Mouse (Mus musculus) ES-CJ7 (cell line): ENCODE results near the gene Muc13.
A peak's percentile ranks its signal among the peaks of the same experiment; 100 is the strongest.

ENCODE experiments used
- DNase-seq: peaks from one replicate; pipeline ENCODE4 v3.0.0; 2011; ENCODE audit warnings: low read depth, low spot score

Gene Muc13

DNA sequence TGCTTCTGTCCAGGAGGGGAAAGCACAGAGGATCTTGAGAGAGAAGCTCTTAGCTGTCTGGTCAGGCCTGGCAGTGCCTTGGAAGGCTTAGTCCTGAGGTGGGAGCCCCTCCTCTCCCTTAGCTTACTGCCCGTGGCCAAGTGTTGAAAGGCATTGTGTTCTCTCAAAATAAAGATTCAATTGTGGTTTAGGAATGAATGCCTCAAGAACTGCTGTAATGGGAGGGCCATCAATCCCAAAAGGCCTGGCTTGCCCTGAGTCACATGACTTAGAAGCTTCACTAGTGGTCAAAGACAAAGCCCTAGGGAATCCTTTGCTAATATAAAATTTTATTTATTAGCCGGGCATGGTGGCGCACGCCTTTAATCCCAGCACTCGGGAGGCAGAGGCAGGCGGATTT lies 30.8 kb downstream of the Muc13 start:
- DNase-seq: no peak

GRCm38 (mm10) chr16:33828496-33828895 lies 34.7 kb downstream of the Muc13 start:
- no peak for DNase-seq

GRCm38 (mm10) chr16:33829301-33829831 lies 35.5 kb downstream of the Muc13 start, which contains the start of gene Itgb5:
TSS of gene Itgb5 (plus strand) at chr16:33829665.
- DNase-seq: peak; percentile 47

GRCm38 (mm10) chr16:33829842-33830511 lies 36.1 kb downstream of the Muc13 start:
- DNase-seq: peak; percentile 45

DNA sequence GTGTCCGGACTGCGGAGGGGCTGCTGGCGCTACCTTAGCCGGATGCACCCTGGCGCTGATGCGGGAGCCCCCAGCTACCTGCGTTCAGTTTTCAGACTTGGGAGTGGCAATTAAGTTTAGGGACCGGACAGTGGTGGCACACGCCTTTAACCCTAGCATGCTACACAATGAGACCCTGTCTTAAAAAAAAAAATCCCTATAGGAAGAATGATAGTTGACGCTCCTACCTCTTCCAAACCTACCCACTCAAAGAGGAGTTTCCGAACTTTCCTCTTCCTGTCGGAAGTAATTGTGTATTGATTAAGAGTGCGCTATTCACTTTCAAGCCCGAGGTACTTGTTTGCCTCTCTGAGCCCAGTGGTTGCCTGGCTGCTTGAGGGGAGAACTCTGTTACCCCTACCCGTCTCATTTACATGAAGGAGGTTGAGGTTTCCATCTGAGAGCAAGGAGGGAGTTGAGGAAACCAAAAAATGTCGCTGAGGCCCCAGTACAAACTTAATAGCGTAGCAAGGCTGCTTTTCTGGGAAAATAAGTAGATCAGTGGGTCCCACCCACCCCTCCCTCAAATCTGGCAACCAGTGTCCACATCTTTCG lies 36.8 kb downstream of the Muc13 start:
- DNase-seq: peak; percentile 61

DNA sequence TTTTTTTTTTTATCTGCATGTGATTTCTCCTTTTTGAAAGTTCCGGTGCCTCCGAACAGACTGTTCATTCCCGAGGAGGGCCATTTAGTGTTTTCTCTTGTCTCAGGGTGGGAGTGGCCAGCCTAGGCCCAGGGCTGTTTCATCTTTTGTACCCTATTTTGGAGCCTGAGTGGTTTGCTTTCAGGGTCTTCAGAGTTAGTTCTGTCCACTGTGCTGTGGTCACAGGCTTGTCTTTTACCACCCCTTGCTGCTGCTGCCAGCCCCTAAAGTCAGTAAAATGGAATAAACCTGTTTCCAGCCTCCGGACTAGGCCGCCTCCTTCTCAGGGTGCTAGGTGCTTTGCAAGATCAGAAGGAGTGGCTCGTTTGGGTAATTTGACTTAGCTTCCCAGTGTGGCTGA lies 38.2 kb downstream of the Muc13 start:
- no peak for DNase-seq

DNA sequence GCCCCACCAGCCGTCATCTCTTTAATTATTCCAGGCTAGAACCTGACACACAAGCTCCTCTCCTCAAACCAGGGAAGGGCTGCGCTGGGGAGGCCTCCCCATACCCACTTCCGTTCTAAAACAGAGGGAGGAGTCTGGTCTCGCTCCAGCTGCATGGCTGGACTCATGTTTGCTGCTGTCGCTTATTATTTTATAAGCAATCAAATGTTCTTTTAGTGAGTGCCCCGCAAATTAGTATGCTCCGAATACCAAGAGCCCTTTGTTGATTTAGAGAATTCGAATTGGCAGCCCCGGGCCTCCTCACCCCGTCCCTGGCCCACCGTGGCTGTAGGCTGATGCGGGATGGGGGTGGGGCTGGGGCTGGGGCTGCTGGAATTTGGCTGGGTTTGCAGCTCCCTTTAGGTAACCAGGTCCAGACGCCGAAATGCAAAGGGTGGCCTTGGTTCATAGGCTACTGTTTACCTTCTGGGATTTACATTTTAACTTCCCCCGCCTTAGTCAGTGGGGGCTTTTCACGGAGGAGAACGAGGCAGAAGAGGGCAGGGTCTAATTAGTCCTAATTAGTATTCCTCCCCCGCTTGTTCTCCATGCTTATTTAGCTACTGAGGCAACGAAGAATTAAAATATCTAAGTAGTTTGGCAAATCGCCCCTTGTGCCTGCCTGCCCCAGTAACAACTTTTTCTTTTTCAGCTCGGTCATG lies 39.0 kb downstream of the Muc13 start:
- peak; percentile 52 for DNase-seq

DNA sequence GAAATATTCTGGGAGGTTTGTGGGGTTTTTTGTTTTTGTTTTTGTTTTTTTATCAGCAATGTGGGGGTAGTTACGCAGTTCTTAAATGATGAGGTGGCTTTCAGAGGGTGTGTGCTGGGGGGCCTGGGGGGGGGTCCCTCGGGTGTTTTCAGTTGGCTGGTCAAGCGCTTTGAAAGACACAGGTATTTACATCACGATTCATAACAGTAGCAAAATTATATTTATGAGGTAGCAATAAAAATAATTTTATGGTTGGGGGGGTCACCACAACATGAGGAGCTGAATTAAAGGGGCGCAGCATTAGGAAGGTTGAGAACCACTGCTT lies 39.6 kb downstream of the Muc13 start:
- no peak for DNase-seq

DNA sequence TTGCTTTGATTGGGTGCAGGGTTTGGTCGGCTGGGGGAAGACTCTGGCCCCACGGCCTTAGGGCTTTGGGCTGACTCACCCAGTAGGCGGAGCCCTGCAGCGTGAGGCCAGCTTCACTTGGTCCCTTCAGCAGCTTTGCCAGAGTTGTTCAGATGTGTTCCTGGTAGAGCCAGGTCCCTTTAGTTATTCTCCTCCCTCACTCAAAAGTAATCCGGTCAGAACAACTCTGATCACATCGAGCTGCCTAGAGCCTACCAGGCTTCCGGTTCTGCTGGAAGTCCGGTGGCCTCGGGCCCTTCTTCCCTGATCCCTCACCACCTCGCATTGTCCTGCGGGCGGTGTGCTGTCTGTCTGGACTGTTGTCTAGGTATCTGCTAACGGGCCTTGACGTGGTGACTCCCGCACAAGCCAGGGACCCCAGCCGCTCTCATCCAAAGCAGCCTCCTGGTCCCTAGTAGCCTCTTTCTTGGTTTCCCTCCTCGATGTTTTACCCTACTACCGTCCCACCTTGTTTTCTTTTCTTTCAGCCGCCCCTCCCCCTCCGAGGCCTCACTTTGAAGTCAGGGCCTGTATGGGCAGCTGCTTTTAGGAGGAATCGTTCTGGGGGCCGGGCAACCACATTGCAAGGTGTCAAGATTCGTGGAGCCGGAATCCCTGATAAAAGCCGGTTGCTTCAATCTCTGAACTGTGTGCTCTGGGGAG lies 40.1 kb downstream of the Muc13 start:
- DNase-seq: peak; percentile 66

GRCm38 (mm10) chr16:33836676-33837075 lies 42.8 kb downstream of the Muc13 start:
- DNase-seq: no peak

DNA sequence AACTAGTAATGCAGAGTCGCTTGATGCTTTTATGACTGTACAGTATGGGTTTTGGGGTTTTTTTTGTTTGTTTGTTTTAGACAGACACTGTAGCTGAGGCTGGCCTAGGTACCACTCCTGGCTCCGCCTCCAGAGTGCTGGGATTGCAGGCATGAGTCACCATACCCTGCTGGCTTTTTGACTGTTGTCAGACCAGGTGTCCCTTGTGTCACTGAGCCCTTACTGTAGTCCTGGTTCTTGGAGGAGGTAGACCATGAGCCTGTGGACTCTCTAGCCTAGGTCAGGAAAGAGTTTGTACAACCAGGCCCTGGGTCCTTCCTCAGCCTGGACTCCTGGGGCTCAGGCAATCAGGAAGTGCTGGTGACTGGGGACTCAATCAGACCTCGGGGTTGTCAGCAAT lies 43.4 kb downstream of the Muc13 start:
- no peak for DNase-seq

DNA sequence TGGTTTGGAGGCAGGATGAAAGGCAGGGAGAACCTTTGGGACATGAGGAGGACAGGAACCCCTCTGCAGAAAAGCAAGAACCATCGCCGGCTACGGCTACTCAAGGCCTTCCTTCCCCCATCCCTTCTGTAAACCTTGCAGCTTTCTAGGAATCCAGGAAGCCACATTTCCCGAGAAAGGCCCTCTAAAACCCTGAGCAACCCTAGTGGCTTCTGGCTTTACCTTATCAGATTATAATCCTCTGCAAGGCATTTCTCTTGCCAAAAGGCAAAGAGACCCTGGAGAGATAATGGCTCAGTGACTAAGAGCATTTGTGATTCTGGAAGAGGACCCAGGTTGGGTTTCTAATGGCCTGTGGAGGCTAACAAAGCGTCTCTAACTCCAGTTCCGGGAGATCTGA lies 46.8 kb downstream of the Muc13 start:
- DNase-seq: no peak

GRCm38 (mm10) chr16:33842081-33842880 lies 48.4 kb downstream of the Muc13 start:
- DNase-seq: no peak

DNA sequence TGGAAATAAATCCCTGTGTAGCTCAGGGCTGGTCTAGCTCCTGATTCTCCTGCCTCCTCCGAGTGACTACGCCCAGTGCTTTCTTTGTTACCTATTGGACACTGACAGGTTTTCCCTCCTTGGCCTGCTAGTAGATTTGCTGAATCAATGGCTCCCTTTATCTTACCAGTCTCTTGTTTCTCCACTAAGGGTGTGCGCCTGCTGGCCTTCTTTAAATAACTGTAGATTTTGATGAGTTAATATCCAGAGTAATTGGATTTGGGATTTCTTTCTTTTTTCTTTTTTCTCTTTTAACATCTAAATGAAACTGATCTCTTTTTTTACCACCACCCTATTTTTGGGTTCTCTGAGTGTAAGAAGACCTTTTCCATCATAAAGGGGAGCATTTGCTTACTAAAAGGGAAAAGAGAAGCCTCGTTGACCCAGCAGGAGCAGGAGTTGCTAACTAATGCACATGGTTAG lies 50.3 kb downstream of the Muc13 start:
- peak; percentile 97 for DNase-seq

DNA sequence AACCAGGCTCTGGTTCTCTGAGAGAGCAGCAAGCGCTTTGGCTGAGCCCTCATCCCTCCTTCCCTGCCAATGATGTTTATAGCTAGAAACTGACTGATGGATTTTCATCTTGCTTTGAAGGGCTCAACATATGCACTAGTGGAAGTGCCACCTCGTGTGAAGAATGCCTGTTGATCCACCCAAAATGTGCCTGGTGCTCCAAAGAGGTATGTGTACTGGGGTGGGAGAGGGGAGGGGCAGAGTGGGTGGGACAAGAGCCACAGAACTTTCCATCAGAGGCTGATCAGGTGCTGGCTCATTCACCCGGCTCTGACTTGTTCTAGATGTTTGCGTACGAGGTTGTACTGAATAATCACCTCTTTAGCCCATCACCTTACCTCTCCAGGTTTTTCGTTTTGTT lies 51.0 kb downstream of the Muc13 start:
- DNase-seq: peak; percentile 82

DNA sequence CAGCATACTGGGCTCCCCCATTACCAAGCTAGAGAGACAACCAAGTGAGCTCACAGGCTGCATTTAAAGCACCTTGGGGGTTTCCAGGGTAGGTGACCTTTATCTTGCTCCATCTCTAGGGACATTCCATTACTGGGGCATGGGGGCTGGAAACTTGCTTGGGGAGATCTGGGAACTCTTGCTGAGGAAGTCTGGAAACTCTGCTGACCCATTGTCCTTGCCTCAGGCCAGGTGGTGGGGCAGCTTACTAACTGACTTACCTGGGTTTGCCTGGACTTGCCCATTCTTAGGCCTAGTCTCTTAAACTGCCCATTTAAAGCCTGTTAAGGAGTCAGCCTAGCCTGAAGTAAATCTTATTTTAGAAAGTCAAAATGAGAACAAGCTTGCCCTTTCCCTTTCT lies 59.4 kb downstream of the Muc13 start:
- DNase-seq: no peak

DNA sequence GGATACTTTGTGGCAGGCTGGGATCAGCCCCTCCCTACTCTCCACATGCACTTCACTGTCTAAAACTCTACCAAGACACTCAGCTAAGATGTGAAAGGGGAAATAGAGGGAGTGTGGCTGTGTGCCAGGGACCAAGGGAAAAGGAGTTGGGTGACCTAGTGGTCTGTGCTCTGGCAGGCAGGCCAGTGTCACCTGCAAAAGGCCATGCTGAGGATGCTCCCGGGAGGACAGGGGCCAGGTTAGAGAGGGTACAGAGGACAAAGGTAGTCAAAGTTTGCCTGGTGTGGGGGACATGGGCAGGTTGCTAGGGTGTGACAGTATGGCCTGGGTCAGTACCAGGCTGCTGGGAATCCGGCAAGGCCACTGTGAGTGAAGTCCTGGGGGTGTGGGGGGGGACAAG lies 64.9 kb downstream of the Muc13 start:
- DNase-seq: no peak

- DNase-seq: no peak
Measured at GRCm38 (mm10) chr16:33859380-33859779, 65.5 kb downstream of the Muc13 start.

GRCm38 (mm10) chr16:33859988-33860700 lies 66.3 kb downstream of the Muc13 start:
- no peak for DNase-seq

GRCm38 (mm10) chr16:33862406-33862805 lies 68.6 kb downstream of the Muc13 start:
- DNase-seq: no peak
